Mouse (Mus musculus) forebrain, postnatal 0 days (tissue): ENCODE data around the gene Pcnx2. TPM values are rescaled to one million over a fixed set of nuclear protein-coding genes. Genes with fewer than 3 reads are reported as not detected.

ENCODE experiments used
- ATAC-seq: fragments of 200-750 bp; cut with Nextera tagmentation; 2 replicates; pipeline ENCODE4 v1.8.0; 2017; ENCODE audit warnings: mild to moderate bottlenecking, moderate library complexity
- DNase-seq: peaks from one replicate; pipeline ENCODE4 v3.0.0-alpha.2; 2015
- H3K27ac ChIP-seq: fragments of 300-500 bp; sonication (generic); 2 replicates; pipeline ENCODE4 v1.5.1; 2014; ENCODE audit warnings: low read depth, mild to moderate bottlenecking, antibody characterized with exemption, low read length, moderate library complexity, mixed read lengths
- H3K27me3 ChIP-seq: fragments of 300-500 bp; sonication (generic); 2 replicates; pipeline ENCODE4 v1.6.1; 2014; ENCODE audit warnings: mild to moderate bottlenecking, low read length, mixed read lengths; ENCODE audit not compliant: insufficient read depth
- H3K36me3 ChIP-seq: fragments of 300-500 bp; sonication (generic); 2 replicates; pipeline ENCODE4 v1.6.1; 2014; ENCODE audit warnings: mild to moderate bottlenecking, moderate library complexity; ENCODE audit not compliant: insufficient read depth
- H3K4me1 ChIP-seq: fragments of 300-500 bp; sonication (generic); 2 replicates; pipeline ENCODE4 v1.6.1; 2014; ENCODE audit warnings: antibody characterized with exemption; ENCODE audit not compliant: insufficient read depth
- H3K4me2 ChIP-seq: fragments of 300-500 bp; sonication (generic); 2 replicates; pipeline ENCODE4 v1.6.1; 2014; ENCODE audit warnings: low read depth, mild to moderate bottlenecking, moderate library complexity
- H3K4me3 ChIP-seq: fragments of 300-500 bp; sonication (generic); 2 replicates; pipeline ENCODE4 v1.5.1; 2014; ENCODE audit warnings: low read depth, low read length, mixed read lengths
- H3K9ac ChIP-seq: fragments of 300-500 bp; sonication (generic); 2 replicates; pipeline ENCODE4 v1.6.1; 2014; ENCODE audit warnings: mild to moderate bottlenecking
- H3K9me3 ChIP-seq: fragments of 300-500 bp; sonication (generic); 2 replicates; pipeline ENCODE4 v1.6.1; 2016; ENCODE audit warnings: low read length
- CTCF ChIP-seq: sonication (generic); IDR thresholded peaks from 2 replicates; pipeline ENCODE4 v1.5.1; 2016; ENCODE audit warnings: antibody characterized with exemption, control low read depth, low read depth
- WGBS: fragments of 180-500 bp; shearing (Covaris S2); extraction: QIAGEN DNeasy Blood & Tissue Kit; methylation state at CpG from one replicate; pipeline ENCODE4 v1.1.7; 2014; 5-methylcytosine and 5-hydroxymethylcytosine counted together
- polyA plus RNA-seq: library from polyadenylated mRNA; unstranded; fragments of >200 nt; fragmentation: Nextera tagmentation; extraction: Ambion mirVana; gene quantifications from 2 replicates; pipeline ENCODE4 v1.2.1, GENCODE M21; 2015
- total RNA-seq: library from RNA; depleted of rRNA; stranded (reverse); fragments of >200 nt; gene quantifications from 2 replicates; pipeline ENCODE4 v1.2.3, GENCODE M21; 2014

Gene Pcnx2
- total and polyA plus RNA-seq, 2 experiments from 2014 or later: 2.1 to 12.3 TPM

DNA sequence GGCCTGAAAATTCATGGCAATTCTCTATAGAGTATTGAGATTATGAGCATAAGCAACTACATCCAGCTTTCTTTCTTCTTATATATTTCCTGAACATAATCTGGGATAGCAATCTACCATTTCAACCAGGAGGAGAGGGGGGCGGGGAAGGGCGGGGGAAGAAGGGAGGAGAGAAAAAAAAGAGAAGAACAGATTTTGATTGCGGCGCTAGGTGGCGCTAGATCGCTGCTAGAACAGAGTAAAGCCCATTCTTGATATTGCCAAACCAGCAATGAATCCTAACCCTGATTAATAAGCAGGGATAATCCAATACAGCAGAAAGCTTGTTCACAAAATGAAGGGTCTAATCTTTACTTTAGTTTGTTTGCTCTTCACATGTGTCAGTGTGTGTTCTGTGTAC lies 782 bp upstream of the Pcnx2 start:
- peak overlapping the region; percentile 79 for H3K9ac ChIP-seq
- ATAC-seq (0 out of 2 replicates have a peak, but pooled peaks have one; percentile 5), DNase-seq (peak; percentile 92)
- WGBS: 0% methylated on average over 6 of the region's 6 CpGs
- peak overlapping the region; percentile 87 for H3K27ac ChIP-seq
- peak overlapping the region; percentile 79 for H3K4me2 ChIP-seq
- peak overlapping the region; percentile 58 for H3K4me3 ChIP-seq
- peaks cover 8% of the 10 kb centered on the region; the same call in 1 of the 2 replicates for H3K4me1 ChIP-seq
- H3K27me3 ChIP-seq: no peaks in the 10 kb centered on the region
- H3K36me3 ChIP-seq: no peaks in the 10 kb centered on the region
- TF ChIP-seq CTCF: peak; percentile 76
- no peaks in the 10 kb centered on the region for H3K9me3 ChIP-seq

DNA sequence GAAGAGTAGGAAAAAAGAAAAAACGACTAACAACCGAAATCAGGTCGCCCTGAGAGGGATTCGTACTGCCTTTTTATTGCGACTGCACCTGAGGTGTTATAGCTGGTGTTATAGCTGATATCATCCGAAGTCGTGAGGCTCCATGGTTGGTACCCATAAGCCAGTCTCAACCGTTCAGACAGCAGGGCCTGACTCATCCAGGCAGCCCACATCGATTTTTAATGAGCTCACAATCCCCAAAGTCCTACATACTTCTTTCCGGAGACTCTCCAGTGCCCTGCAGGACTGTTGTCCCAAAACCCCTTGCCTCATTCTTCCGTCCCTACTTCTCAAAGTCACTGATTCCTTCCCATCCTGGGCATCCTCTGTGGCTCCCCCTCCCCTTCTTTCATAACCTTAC lies 729 bp downstream of the Pcnx2 start:
- ATAC-seq: no peak; the same call in 1 of the 2 replicates
- Histone ChIP-seq H3K4me1 (peaks cover 8% of the 10 kb centered on the region; the same call in 1 of the 2 replicates), H3K4me2 (peak overlapping the region; percentile 79), H3K9me3 (no peaks in the 10 kb centered on the region), H3K4me3 (peak overlapping the region; percentile 58), H3K9ac (peak overlapping the region; percentile 79), H3K27ac (no peak overlapping the region), H3K27me3 (no peaks in the 10 kb centered on the region), H3K36me3 (no peaks in the 10 kb centered on the region)
- no peak for DNase-seq
- WGBS: 52% methylated on average over 11 of the region's 11 CpGs
- no peak for TF ChIP-seq CTCF

DNA sequence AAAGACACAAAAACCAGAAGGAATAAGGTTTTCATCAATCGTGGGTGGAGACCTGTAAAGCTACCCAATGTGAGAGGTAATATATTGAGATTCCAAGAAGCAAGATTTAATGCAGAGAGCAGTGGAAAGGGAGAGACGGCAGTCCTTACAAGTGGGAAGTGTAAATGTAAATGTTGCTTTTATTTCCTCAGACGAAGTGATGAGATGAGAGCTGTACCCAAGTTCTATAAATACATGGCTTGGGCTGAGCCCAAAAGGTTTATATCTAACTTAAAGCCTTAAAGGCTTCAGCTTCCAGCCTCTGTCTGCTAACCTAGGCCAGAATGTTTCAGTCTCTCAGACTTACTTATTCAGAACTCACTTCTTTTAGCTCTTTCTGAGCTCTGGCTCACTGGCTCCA lies 8.2 kb downstream of the Pcnx2 start:
- Histone ChIP-seq H3K4me2 (no peak overlapping the region), H3K36me3 (peaks cover 41% of the 10 kb centered on the region), H3K4me3 (no peak overlapping the region), H3K9me3 (no peaks in the 10 kb centered on the region), H3K27me3 (no peaks in the 10 kb centered on the region), H3K27ac (no peak overlapping the region), H3K9ac (no peak overlapping the region), H3K4me1 (no peaks in the 10 kb centered on the region)
- 74% methylated on average over 3 of the region's 3 CpGs for WGBS
- TF ChIP-seq CTCF: no peak
- DNase-seq: peak; percentile 36
- ATAC-seq: peak; percentile 50; the same call in 1 of the 2 replicates

DNA sequence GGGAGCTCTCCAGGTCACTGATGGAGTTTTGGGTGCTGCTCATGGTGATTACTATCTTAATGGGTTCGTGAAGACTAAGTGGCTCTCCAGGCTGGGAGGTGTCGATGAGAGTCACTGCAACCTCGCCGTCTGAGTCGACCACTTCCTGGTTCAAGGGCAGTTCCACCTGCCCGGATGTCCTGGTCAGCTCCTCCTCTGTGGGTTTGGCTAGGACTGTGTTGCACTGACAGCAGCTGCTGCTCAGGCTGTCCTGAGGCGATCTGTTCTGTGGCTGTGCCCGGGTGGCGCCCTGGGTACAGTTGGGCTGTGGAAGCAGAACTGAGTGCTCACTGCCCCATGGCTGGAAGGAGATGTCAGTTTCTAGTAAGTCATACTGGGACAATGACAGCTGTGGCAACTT lies 10.6 kb downstream of the Pcnx2 start:
- Histone ChIP-seq H3K36me3 (peaks cover 46% of the 10 kb centered on the region), H3K4me3 (no peak overlapping the region), H3K4me2 (no peak overlapping the region), H3K9me3 (no peaks in the 10 kb centered on the region), H3K27me3 (no peaks in the 10 kb centered on the region), H3K9ac (no peak overlapping the region), H3K27ac (no peak overlapping the region), H3K4me1 (no peaks in the 10 kb centered on the region)
- 93% methylated on average over 9 of the region's 9 CpGs for WGBS
- no peak for DNase-seq
- no peak for ATAC-seq
- no peak for TF ChIP-seq CTCF

DNA sequence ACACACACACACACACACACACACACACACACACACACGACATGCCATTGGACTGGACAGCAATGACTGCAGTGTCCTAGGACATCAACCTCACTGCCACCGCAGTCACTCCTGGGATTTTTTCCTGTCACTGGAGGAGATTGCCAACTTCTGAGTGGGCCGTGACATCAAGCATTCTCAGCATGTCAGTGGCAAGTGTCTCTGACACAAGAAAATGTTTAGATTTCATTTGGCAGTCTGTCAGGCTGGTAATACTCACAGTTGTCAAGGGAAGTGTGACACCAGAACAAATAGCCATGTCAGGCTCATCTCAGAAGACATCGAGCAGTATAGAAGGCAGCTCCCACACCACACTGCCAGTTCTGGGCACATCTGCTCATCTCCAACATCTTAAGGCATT lies 17.7 kb downstream of the Pcnx2 start:
- no peak for DNase-seq
- TF ChIP-seq CTCF: no peak
- Histone ChIP-seq H3K36me3 (peaks cover 30% of the 10 kb centered on the region), H3K9me3 (no peaks in the 10 kb centered on the region), H3K9ac (no peak overlapping the region), H3K27ac (no peak overlapping the region), H3K4me3 (no peak overlapping the region), H3K27me3 (no peaks in the 10 kb centered on the region), H3K4me1 (no peaks in the 10 kb centered on the region), H3K4me2 (no peak overlapping the region)
- no peak for ATAC-seq
- WGBS: 70% methylated on average over 4 of the region's 4 CpGs

DNA sequence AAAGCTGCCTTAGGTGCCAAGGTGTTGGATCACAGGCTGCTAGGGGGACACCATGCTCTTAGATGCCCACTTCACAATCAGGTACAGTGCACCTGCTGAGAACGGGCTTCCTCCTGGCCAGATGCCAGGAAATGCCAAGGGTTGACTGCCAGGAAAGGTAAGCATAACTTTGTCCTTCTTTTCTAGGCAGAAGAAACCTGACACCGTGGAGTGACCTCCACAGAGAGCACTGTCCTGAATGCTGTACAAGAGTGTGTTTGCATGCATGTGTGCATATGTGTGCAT lies 24.9 kb downstream of the Pcnx2 start:
- Histone ChIP-seq H3K9me3 (no peaks in the 10 kb centered on the region), H3K4me3 (no peak overlapping the region), H3K36me3 (peaks cover 24% of the 10 kb centered on the region), H3K4me2 (no peak overlapping the region), H3K27me3 (no peaks in the 10 kb centered on the region), H3K9ac (no peak overlapping the region), H3K4me1 (no peaks in the 10 kb centered on the region), H3K27ac (no peak overlapping the region)
- no peak for DNase-seq
- TF ChIP-seq CTCF: no peak
- no peak for ATAC-seq
- 87% methylated on average over 2 of the region's 2 CpGs for WGBS

DNA sequence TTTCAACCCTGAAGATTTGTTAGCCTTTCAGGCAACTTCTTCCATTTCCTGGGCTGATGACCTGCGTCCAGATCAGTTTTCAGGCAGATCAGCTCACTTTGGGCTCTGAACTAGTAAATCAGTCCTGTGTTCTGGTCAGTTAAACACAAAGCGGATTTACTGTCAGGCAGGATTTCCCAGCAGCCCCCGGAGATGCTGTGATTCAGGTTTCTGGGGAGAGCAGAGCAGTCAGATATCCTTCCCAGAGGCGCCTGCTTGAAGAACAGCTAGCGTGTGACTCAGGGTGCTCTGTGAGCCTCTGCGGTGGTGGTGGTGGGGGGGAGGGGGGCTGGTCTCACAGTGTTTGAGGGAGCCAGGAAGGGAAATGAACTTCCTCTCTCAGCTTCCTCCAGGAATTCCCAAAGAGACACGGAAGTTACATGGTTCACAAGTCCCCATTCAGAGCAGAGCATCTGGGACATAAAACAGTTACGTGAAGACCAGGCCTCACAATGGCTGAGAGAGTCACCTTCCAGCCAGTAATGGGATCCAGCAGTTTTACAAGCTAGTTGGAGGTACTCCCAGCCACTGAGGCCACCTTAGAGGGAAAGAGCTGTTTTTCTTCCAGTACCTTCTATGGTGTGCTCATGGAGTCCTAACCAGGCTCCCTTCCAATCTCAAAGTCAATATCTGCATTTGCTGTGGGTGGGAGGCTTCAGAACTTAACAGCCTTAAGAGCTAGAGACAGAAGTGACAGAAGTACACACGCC lies 25.4 kb downstream of the Pcnx2 start:
- Histone ChIP-seq H3K9me3 (no peaks in the 10 kb centered on the region), H3K9ac (no peak overlapping the region), H3K4me2 (no peak overlapping the region), H3K27ac (no peak overlapping the region), H3K4me3 (no peak overlapping the region), H3K27me3 (no peaks in the 10 kb centered on the region), H3K4me1 (no peaks in the 10 kb centered on the region), H3K36me3 (peaks cover 20% of the 10 kb centered on the region)
- no peak for TF ChIP-seq CTCF
- 82% methylated on average over 9 of the region's 9 CpGs for WGBS
- no peak for DNase-seq
- no peak for ATAC-seq
